ENCODE assay signal across 7 mouse cellular contexts in genomic region chr10:52690334-52690991, GRCm38 (mm10). TPM values are rescaled to one million over a fixed set of nuclear protein-coding genes. Genes with fewer than 3 reads are reported as not detected.
DNase-seq lines count a peak whose midpoint lies in the region; ATAC-seq and TF ChIP-seq lines count a peak whose summit lies in the region.

Gene Slc35f1 (plus strand): TSS chr10:52690533.

- no peaks in the 10 kb centered on the region for H3K4me1 ChIP-seq in bone marrow macrophage, adult 2 months (ENCODE audit: control insufficient read depth, insufficient read depth, low read length)
- H3K4me1 ChIP-seq in intestine, embryonic 15.5 days (replicated peaks), result peaks cover 7% of the 10 kb centered on the region
- peaks cover 3% of the 10 kb centered on the region; the same call in 1 of the 2 replicates for H3K4me1 ChIP-seq in midbrain, embryonic 11.5 days (ENCODE audit: control insufficient read depth, insufficient read depth, low read length)
- H3K4me1 ChIP-seq in stomach, embryonic 15.5 days, result peaks cover 12% of the 10 kb centered on the region

- ATAC-seq in common myeloid progenitor, adult 5-6 weeks (replicated peaks; ENCODE audit: low read depth, poor library complexity, severe bottlenecking), result peak; percentile 69
- peak; percentile 92 for ATAC-seq in intestine, embryonic 15.5 days
- peak; percentile 90 for ATAC-seq in midbrain, embryonic 11.5 days (ENCODE audit: low FRiP score)
- peak; percentile 82; the same call in 1 of the 2 replicates for ATAC-seq in stomach, embryonic 15.5 days (ENCODE audit: insufficient read depth, low FRiP score, low read depth)

- no peaks in the 10 kb centered on the region for H3K9me3 ChIP-seq in intestine, embryonic 15.5 days
- H3K9me3 ChIP-seq in midbrain, embryonic 11.5 days (ENCODE audit: control insufficient read depth, low read length), result peaks cover 3% of the 10 kb centered on the region; the same call in 1 of the 2 replicates
- no peaks in the 10 kb centered on the region for H3K9me3 ChIP-seq in stomach, embryonic 15.5 days

- intact Hi-C loops in gastrocnemius, adult 2 months (cut with DNase I), result no loop called here
- intact Hi-C loops in left cerebral cortex, postnatal 14 days (cut with DNase I), result loop anchor here (2.0 to 5.0 kb wide), 3 partner anchors 52 to 273 kb away; partner anchors contain the start of gene Nus1

- H3K4me2 ChIP-seq in intestine, embryonic 15.5 days (replicated peaks), result peak within 1 kb of the TSS; percentile 99
- H3K4me2 ChIP-seq in midbrain, embryonic 11.5 days, result peak within 1 kb of the TSS; percentile 85
- peak within 1 kb of the TSS; percentile 97 for H3K4me2 ChIP-seq in stomach, embryonic 15.5 days

- TF ChIP-seq POLR2A in bone marrow macrophage, adult 2 months (IDR thresholded peaks at IDR 0.05; ENCODE audit: borderline replicate concordance, low read depth, low read length), result no peak

- no peaks in the 10 kb centered on the region for H3K27me3 ChIP-seq in intestine, embryonic 15.5 days (replicated peaks)
- no peaks in the 10 kb centered on the region for H3K27me3 ChIP-seq in midbrain, embryonic 11.5 days (ENCODE audit: control insufficient read depth, insufficient read depth, low read length)
- H3K27me3 ChIP-seq in stomach, embryonic 15.5 days (replicated peaks), result peaks cover 8% of the 10 kb centered on the region; the same call in 1 of the 2 replicates

- peak within 1 kb of the TSS; percentile 64 for H3K9ac ChIP-seq in intestine, embryonic 15.5 days
- H3K9ac ChIP-seq in midbrain, embryonic 11.5 days (ENCODE audit: low read length), result peak within 1 kb of the TSS; percentile 91
- H3K9ac ChIP-seq in stomach, embryonic 15.5 days, result peak within 1 kb of the TSS; percentile 52

- TF ChIP-seq CTCF in bone marrow macrophage, adult 2 months (IDR thresholded peaks at IDR 0.05; ENCODE audit: low read depth, low read length), result peak; percentile 48
- peak; percentile 77 for TF ChIP-seq CTCF in gastrocnemius, adult 2 months (IDR thresholded peaks at IDR 0.05)

- under 1% methylated on average over 52 of the region's 54 CpGs for WGBS in intestine, embryonic 15.5 days
- WGBS in midbrain, embryonic 11.5 days, result under 1% methylated on average over 51 of the region's 54 CpGs
- under 1% methylated on average over 53 of the region's 54 CpGs for WGBS in stomach, embryonic 15.5 days

- DNase-seq in gastrocnemius, adult 2 months, result peak; percentile 72
- DNase-seq in left cerebral cortex, postnatal 14 days (ENCODE audit: low spot score in 2 of 2), result peak; percentile 83
- DNase-seq in midbrain, embryonic 11.5 days (ENCODE audit: low spot score, missing footprints), result peak; percentile 98

- peak within 1 kb of the TSS; percentile 40 for H3K4me3 ChIP-seq in bone marrow macrophage, adult 2 months (ENCODE audit: insufficient read depth, low read length)
- peak within 1 kb of the TSS; percentile 78 for H3K4me3 ChIP-seq in gastrocnemius, adult 2 months
- H3K4me3 ChIP-seq in intestine, embryonic 15.5 days (replicated peaks), result peak within 1 kb of the TSS; percentile 61
- peak within 1 kb of the TSS; percentile 77 for H3K4me3 ChIP-seq in midbrain, embryonic 11.5 days (ENCODE audit: low read depth, low read length)
- H3K4me3 ChIP-seq in stomach, embryonic 15.5 days (replicated peaks), result peak within 1 kb of the TSS; percentile 70

- no peaks in the 10 kb centered on the region for H3K36me3 ChIP-seq in intestine, embryonic 15.5 days
- H3K36me3 ChIP-seq in midbrain, embryonic 11.5 days (ENCODE audit: control insufficient read depth, insufficient read depth, low read length), result no peaks in the 10 kb centered on the region
- no peaks in the 10 kb centered on the region for H3K36me3 ChIP-seq in stomach, embryonic 15.5 days

- H3K27ac ChIP-seq in bone marrow macrophage, adult 2 months (ENCODE audit: insufficient read depth, low read depth, low read length), result no peak within 1 kb of the TSS
- peak within 1 kb of the TSS; percentile 66 for H3K27ac ChIP-seq in gastrocnemius, adult 2 months
- no peak within 1 kb of the TSS for H3K27ac ChIP-seq in intestine, embryonic 15.5 days
- peak within 1 kb of the TSS; percentile 76 for H3K27ac ChIP-seq in midbrain, embryonic 11.5 days (ENCODE audit: low read depth, low read length)
- H3K27ac ChIP-seq in stomach, embryonic 15.5 days, result peak within 1 kb of the TSS; percentile 35; the same call in 1 of the 2 replicates

RNA-seq across cellular contexts. Expression of gene Slc35f1, which starts in this region (rescaled TPM):
- polyA plus RNA-seq in bone marrow macrophage, adult 2 months (2012; ENCODE audit: insufficient read depth, insufficient read length, missing spikeins), result not detected in 2 replicates
- total RNA-seq in common myeloid progenitor, adult 5-6 weeks (2017), result not detected in 2 replicates
- total RNA-seq in gastrocnemius, adult 2 months (2021), result under 1 TPM; 0.31 to 0.50 TPM
- 2.4 and 3.1 TPM in 2 replicates for polyA plus RNA-seq in intestine, embryonic 15.5 days (2015; fragmentation: Nextera tagmentation; extraction: Ambion mirVana)
- 10 to 100 TPM; 51.4 to 63.6 TPM for total RNA-seq in left cerebral cortex, postnatal 14 days (2021)
- 11.6 and 12.6 TPM in 2 replicates for polyA plus RNA-seq in midbrain, embryonic 11.5 days (2014; fragmentation: Nextera tagmentation; extraction: Ambion mirVana)
- 3.3 and 3.6 TPM in 2 replicates for polyA plus RNA-seq in stomach, embryonic 15.5 days (2015; fragmentation: Nextera tagmentation; extraction: Ambion mirVana)

Comparison
In these comparisons a context has a peak if more than half of its experiments do, and no peak if none do; other contexts are left out.
1. RNA of gene Slc35f1 (total RNA-seq): 51.4 to 63.6 TPM in left cerebral cortex, postnatal 14 days; 0.31 to 0.50 TPM in gastrocnemius, adult 2 months and not detected in common myeloid progenitor, adult 5-6 weeks; every median in the first group is over 10 times any median in the second.
2. Peak in ATAC-seq in common myeloid progenitor, adult 5-6 weeks; RNA of the gene not detected or under 1 TPM.
3. Peak in DNase-seq, H3K4me3 ChIP-seq and H3K27ac ChIP-seq in gastrocnemius, adult 2 months; RNA of the gene not detected or under 1 TPM.
4. H3K27ac ChIP-seq: peak in midbrain, embryonic 11.5 days (single experiment) and stomach, embryonic 15.5 days (single experiment); none in bone marrow macrophage, adult 2 months (single experiment) and intestine, embryonic 15.5 days (single experiment).
5. Peak in every context shown above with its lines, with median percentiles within 50 percentile points of each other: H3K4me3 ChIP-seq, ATAC-seq, DNase-seq, H3K4me2 ChIP-seq and H3K9ac ChIP-seq.